Mouse (Mus musculus): ENCODE data around the gene Ikzf2. TPM values are rescaled to one million over a fixed set of nuclear protein-coding genes. Genes with fewer than 3 reads are reported as not detected.
A peak's percentile ranks its signal among the peaks of the same experiment; 100 is the strongest.

The Ikzf2 gene
- total RNA-seq, 2 experiments from 2014 or later, result 8.3 to 9.8 TPM

DNA sequence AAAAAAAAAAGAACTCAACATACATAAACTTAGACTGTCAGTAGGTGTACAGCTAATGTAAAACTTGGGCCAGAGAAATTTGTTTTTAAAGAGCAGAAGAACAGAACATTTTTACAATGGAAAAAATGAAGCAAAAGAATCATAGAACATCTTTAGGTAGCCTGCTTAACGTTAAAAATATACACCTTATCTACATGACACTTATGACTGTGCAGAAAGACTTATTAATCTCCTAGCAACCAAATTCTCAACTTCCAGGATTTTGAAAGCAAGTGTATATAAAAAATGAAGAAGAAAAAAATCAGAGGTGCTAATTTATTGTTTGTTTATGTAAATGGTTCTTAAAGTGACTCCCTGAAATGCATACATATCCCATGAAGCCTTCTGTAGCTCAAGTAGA, 86.1 kb downstream of the Ikzf2 start:
- intact Hi-C loops (cut with DNase I), result no loop called here

DNA sequence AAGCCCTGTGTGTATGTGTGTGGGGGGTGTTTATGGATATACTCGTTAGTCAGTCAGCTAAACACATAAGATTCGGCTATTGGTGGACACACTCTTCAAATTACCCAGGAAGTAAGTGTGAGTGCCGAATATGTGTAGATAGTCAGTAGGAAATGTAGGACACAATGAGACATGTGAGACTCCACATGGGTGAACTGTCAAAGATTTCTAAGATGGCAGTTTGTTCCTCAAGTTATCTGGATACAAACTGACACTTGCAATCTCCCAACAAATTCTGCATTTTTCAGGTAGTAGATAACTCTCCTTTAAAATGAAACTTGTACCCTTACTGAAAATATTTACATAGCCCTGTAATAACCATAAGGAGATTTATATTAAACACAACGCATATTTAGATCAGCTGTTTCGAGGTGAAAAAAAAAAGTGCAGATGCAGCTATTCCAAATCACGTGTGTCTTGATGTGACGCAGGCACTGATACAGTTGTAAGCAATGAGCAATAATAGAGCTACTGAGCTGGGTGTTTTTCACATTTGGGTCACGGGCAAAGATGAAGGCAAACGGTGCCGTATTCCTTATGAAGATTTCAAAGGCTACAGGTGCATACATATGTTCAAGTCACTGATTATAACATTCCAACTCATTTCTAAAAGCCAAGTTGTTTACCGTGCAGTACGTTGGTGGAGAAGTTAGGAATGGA, 87.8 kb downstream of the Ikzf2 start:
- no peak for DNase-seq
- intact Hi-C loops (cut with DNase I), result no loop called here

More for the DNA sequence above, 86.1 kb downstream of the Ikzf2 start:
- DNase-seq, result no peak

DNA sequence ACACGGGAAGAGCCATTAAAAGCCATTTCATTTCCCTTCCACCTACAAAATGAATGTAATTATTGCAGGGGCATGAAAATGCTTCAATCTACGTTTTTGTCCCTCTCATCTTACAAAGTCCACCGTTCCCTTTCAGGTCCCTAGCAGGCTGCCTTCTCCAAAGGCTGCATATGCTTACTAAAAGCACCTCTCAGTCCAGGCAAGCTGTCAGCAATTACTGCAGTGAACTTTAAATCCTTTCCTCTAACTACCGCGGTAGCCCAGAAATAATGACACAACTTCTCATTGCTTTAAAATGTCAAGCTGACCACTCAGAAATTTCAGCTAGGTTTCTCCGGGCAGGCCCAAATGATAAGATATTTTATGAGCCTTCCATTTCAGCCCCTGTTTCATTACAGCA, 95.2 kb downstream of the Ikzf2 start:
- intact Hi-C loops (cut with DNase I), result no loop called here
- DNase-seq, result no peak

DNA sequence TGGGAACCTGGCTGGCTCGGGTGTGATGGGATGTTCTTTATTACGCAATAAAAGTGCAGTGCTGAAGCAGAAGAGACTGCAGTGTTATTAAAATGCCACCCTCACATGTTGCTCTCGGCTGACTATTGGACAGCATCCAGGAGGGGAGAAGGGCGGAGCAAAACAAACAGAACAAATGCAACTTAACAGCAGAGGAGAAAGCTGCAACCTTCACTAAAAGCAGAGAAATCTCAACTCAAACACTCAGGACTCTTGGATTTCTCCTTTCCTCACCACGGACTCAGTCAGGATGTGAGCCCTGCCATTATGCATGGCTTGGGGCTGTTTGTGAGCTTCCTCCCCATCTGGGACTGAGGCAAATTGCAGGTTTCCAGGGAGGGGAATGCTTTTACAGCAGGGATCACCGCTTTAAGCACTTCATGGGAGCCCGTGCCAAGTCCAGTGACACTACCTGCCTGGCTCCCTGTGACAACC, 95.7 kb downstream of the Ikzf2 start:
- peak; percentile 8 for DNase-seq
- intact Hi-C loops (cut with DNase I), result no loop called here

DNA sequence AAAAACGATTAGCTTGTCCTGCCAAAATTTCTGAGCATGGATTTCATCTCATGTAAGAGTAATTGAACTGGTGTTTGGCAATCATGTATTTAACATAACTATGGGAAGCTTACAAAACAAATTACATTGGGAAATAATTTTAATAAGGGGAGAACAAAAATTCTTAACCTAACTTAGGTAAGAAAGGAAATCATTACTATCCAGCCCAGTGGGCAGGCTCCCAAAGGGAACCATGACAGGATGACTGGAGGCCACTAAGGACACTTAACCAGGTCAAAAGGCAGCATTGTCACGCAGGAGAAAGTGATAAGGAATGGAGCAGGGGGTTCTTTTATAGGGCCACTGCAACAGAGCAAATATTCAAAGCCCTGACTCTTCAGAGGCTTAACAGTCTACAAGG, 101.5 kb downstream of the Ikzf2 start:
- intact Hi-C loops (cut with DNase I), result no loop called here
- no peak for DNase-seq

DNA sequence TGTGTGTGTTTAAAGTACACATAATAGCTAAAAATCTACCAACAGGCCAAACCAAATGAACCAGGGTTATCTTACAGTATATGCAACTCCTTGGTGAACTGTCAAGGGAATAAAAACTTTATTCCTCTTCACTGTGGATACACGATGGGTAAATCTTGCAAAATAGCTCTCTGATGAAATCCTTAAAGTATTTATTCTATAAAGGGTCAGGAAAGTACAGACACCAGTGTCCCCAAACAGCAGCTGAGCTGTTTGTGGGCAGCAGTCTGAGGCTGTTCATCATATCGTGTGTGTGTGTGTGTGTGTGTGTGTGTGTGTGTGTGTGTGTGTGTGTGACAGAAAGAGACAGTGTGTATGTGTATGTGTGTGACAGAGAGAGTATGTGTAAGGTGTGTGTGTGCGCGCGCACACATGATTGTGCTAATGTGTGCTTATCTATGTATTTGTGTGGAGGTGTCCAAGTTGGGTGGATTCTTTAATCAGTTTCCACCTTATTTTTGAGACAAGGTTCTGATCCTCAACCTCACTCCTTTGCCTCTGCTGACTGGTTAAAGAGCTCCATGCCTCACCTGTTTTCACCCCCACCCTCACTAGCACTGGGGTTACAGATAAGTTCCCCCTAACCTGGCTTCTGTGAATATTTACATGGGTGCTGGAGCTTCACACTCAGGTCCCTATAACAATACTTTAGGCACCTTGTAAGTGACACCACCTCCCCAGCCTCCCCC, 102.9 kb downstream of the Ikzf2 start:
- intact Hi-C loops (cut with DNase I), result no loop called here
- DNase-seq, result no peak

DNA sequence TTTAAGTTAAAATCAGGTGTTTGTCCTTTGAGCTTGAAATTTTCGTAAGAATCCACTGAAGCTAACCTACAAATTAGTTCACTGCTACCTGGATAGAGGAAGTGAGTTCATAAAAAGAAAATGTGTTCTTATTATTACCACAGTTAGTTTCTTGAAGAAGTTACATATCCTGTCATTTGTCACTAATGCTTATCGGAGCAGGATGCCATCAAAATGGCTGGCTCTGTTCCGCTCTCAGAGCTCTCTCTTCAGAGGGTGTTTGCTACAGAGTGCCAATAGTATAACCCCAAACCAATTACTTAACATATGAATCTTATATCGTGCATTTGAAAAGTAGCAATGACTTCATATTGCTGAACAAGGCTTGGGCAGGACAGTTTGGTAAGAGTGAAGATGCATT, 108.1 kb downstream of the Ikzf2 start:
- no peak for DNase-seq
- intact Hi-C loops (cut with DNase I), result no loop called here

DNA sequence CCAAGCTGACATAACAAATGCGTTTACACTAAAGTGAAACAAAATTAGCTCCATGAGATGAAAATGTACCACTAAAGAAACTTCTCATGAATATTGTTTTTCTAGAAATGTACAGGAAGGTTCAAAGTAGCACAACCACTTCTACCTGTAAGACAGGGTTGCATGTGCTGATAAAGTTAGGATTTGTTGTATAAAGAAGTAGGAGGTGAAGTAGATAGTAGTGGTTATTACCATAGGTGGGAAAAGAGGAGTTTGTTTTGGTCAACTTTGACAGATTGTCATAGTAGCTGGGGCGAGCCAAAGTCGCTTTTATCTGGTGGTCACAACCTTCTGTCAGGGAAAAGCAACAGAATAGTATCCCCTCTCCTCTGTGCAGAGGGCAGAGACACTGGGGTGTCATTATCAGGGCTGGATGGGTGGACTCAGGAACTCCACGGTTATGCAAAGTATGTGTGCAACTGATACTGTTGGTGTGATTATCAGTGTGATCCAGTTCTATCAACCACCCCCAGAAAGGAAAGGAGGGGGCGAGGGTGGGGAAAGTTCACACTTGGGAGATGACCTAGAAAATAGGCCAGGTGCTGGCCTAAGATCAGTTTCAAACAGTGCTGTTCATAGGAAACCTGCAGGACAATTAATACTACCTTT, 127.5 kb downstream of the Ikzf2 start:
- intact Hi-C loops (cut with DNase I), result no loop called here
- no peak for DNase-seq

DNA sequence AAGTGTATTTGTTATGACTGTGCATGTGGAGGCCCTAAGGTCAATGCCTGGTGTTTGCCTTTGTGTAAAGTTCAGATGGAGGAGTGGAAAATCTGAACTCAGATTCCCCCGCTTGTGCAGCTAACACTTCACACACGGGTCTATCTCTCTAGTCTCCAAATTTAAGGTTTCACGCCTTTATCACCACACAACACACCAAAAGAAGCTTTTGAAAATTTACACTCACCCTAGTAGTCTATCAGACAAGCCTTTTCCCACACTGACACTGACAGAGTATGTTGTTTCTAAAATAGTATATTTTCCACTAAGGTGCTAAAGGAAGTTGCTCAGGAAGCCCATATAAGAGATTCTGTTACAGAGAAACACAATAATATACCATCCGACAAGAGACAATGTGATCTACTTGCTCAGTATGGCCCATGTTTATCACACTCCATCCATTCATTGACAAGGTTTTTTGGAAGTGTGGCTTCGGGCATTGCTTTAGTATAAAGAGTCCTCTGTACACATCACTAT, 131.4 kb downstream of the Ikzf2 start:
- intact Hi-C loops (cut with DNase I), result no loop called here
- DNase-seq, result no peak

DNA sequence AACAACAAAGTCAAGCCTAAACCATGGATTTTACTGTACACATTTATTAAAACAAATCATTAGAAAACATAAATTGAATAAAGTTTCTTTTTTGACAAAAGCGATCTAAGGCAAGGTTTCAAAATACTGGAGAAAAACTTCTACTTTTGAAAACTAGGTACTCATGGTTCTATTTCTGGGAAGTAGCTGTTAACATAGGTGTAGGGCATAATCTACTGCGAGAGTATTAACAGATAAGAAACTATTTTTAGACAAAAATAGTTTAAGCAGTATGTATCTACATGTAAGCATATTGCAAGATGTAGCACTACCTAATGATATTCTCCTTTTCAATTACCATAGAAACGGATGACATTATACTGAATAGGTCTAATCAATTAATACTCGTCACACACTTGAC, 137.1 kb downstream of the Ikzf2 start:
- no peak for DNase-seq
- intact Hi-C loops (cut with DNase I), result no loop called here

DNA sequence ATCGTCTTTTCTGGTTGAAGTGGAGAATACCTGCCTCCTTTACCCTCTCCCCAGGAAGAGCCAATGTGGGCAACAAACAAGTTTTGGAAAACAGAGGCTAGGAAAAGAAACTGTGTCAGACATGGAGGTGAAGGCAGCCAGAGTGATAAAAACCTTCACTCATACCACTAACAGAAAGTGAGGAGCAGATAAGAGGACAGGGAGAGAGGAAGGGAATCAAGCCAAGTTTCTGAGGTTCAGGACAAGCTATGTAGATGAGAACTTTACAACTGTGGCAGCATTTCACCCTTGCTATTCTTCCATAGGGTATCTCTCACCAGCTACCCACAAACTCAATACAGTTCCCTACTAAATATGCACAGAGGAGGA, 141.2 kb downstream of the Ikzf2 start:
- no peak for DNase-seq
- intact Hi-C loops (cut with DNase I), result no loop called here

DNA sequence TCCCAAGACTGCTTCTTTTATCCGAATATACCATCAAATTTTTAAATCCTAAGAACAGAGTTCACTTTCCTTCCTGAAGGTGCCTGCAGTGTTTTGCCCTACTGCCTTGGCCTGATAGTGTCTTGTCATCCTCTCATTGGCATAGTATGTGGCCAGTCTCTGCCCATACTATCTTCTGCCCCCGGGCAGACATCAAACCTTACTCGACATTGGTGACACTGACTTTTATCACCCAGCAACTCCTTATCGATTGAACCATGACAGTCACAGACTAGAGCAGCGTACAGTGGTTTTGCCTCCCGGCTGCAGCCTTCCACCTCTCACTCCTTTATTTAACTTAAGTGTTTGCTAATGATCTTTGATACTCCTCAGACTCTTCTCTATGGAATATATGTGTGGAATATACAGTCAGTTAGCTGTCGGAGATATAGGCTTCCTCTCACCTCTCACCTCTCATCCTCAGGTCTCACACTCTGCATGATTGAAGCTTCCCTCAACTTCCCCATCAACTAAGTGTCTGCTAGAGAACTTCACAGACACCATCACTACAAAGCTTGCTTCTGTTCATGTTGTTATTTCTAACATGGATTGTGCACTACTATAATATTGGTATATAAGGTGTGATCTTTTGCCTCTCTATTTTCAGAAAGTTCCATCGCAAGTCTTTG, 141.7 kb downstream of the Ikzf2 start:
- intact Hi-C loops (cut with DNase I), result no loop called here
- no peak for DNase-seq

DNA sequence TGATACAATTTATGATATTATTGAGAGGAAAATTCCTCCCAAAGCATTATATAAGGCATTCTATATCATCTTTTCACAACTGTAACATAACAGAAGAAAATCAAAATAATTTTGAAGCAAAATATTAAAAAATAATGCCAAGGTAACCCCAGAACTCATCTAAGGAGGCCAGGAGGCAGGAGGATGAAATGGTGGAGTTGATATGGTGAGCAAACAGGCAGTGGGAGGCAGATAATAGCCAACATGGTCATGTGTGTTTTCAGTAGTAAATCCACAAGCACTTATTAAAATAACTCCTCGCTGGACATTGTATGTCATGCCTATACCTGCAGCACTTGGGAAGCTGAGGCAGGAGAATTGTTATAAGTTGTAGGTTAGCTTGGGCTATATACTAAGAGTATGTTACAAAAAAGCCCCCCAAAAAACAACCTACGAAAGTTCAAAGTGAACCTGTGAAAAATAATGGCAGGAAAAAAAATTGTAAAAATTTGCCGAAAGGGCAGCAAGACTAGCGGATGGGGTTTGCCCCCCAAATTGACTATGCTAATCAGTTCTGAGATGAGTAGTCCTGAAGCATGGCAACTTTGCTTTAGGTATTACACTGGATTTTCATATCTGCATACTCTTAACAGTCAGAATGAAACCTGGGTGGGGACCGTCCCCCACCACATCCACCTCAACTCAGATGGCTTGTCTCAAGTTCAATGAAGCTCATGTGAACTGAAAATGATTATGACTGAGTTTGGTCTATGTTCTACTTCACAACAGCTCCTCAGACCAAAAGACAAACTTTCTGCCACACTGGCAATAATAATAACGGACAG, 143.1 kb downstream of the Ikzf2 start:
- no peak for DNase-seq
- intact Hi-C loops (cut with DNase I), result no loop called here

DNA sequence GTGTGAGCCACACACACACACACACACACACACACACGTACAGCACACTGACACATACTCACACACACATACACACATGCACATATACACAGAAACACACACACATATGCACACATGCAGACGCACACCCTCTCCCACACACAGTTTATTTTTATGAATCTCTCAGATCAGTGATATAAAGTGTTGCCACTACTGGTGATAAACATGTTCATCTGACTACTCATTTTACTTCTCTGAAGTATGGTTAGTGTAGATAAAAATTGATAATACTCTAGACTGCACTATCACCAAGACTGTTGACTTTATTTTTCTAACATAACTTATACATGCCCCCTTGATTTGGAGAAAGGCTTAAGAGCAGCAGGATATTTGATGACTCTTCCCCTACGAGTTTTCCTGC, 144.5 kb downstream of the Ikzf2 start:
- intact Hi-C loops (cut with DNase I), result no loop called here
- no peak for DNase-seq

DNA sequence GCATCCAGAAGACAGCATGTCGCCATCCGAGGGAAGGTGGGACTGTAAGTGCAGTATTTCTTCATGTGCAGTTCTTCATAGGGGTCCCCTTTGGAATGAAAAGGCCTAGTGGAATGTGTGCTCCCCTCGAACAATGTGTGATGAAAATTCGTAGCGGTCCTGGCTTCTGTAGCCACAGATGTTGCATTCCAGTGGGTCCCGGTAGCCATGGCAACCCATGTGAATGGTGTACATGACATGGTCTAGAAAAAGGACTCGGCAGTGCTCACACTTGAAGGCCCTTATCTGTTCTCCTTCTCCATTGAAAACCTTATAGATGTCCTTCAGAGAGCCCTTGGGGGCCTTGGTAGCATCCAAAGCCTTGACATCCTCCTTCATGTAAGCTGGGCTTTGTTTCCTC, 148.4 kb downstream of the Ikzf2 start:
- DNase-seq, result no peak
- intact Hi-C loops (cut with DNase I), result no loop called here

DNA sequence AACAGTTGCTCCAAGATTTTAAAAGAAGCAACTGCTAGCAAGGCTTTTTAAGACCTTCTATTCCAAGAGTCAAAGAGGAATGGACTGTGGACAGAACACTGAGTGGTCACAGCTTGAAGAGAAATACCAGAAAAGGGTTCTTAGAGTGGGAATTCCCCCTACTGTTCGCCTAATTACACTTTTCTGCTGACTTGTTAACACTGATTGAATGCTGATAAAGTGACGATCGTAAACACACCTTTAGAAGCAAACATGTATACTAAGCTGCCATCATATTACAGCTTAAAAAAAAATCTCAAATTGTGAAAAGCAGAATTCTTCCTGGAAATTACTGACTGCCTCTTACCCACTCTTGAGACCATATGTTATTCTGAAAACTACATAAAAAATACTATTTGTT, 149.4 kb downstream of the Ikzf2 start:
- no peak for DNase-seq
- intact Hi-C loops (cut with DNase I), result no loop called here

DNA sequence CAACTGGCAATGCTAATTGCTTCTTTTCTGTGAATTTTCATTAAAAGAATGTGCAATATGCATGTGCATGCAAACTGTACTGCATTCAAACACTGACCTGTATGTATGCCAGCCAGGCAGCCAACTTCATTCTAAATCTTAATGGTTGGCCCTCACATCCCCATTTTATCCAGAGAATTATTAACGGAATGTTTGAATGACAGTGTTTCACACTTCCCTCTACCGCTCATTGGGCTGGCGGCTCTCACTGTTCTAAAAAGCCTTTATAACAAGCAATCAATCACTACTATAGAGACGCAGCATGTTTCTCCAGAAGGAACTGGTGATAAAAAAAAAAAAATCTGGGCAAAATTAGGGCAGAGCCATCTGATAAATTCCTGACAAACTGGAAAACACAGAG, 151.5 kb downstream of the Ikzf2 start:
- no peak for DNase-seq
- intact Hi-C loops (cut with DNase I), result no loop called here

DNA sequence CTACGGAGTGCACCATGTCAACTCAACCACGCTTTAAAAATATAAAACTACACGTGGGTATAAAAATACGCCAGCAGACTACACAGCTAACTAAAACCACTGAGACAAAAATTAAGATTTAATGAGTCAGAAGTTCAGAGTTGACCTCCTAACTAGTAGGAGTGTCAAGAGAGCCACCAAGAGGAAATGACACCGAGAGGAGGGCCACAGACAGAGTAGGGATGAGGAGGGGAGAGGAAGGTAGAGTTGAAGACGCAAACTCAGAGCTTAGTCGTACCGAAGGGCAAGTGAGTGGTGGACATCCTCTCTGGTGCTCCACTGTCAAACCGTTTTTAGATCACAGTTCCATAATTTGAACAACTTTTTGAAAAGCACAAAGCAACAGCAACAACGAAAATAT, 154.0 kb downstream of the Ikzf2 start:
- no peak for DNase-seq
- intact Hi-C loops (cut with DNase I), result no loop called here

DNA sequence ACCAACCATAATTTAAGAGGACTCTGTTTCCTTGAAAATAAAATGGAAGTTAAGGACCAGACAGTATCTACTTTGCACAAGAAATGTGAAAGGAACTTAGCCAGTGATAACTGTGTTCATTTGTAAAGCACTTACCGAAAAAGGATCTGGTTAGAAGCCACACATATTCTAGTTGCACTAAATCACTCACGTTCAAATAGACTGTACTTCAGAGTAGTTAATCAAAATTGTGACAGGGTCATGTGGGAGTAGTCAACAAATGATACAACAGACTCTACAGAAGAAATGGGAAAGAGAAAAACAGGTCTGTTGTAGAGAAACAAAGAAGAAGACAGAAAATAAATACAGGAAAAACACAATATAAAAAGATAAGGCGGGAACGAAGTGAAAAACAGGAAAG, 158.3 kb downstream of the Ikzf2 start:
- no peak for DNase-seq
- intact Hi-C loops (cut with DNase I), result no loop called here

DNA sequence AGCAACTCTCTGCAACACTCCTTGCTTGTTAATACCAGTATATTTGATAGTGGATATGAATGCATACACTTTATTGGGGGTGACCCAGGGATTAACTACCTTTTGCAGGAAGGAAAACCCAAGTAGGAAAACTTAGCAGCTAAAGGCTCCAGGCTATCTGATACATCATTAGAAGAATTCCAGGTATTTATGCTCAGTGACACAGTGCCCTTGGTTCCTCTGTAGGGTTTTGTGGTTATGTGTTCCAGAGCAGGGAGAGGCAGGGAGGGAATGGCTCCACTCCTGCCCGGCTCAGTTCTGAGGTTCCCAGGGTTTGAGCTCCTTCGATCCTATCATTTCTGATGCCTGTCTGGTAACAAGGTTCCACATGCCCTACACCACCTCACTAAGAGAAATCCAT, 165.4 kb downstream of the Ikzf2 start:
- no peak for DNase-seq
- intact Hi-C loops (cut with DNase I), result no loop called here
